Mouse (Mus musculus) bone marrow, adult 2 months (tissue): ENCODE measurements around the gene Rad51. TPM values are rescaled to one million over a fixed set of nuclear protein-coding genes. Genes with fewer than 3 reads are reported as not detected.
A peak's percentile ranks its signal among the peaks of the same experiment; 100 is the strongest.

Experiments used
- H3K27ac ChIP-seq: fragments of 200-500 bp; 2 replicates; pipeline ENCODE4 v1.5.1; 2012; ENCODE audit warnings: low read depth, mild to moderate bottlenecking, control low read depth, inconsistent platforms, low read length; ENCODE audit not compliant: control insufficient read depth, poor library complexity, insufficient read depth
- H3K4me1 ChIP-seq: fragments of 200-500 bp; 2 replicates; pipeline ENCODE4 v1.6.1; 2011; ENCODE audit warnings: low read length; ENCODE audit not compliant: control insufficient read depth, insufficient read depth
- H3K4me3 ChIP-seq: fragments of 200-500 bp; replicated peaks from 2 replicates; pipeline ENCODE3; 2011; ENCODE audit warnings: mild to moderate bottlenecking, low read depth, low read length, control low read depth; ENCODE audit not compliant: control insufficient read depth
- CTCF ChIP-seq: fragments of 200-500 bp; IDR thresholded peaks from 2 replicates; pipeline ENCODE4 v1.5.1; 2011; ENCODE audit warnings: low read length, control low read depth; ENCODE audit not compliant: control insufficient read depth, insufficient read depth
- POLR2A ChIP-seq: fragments of 200-500 bp; IDR thresholded peaks from 2 replicates; pipeline ENCODE4 v1.6.1; 2011; ENCODE audit warnings: low read depth, mild to moderate bottlenecking, control low read depth, low read length, borderline replicate concordance; ENCODE audit not compliant: control insufficient read depth
- WGBS: fragments of 180-500 bp; shearing (Covaris S2); methylation state at CpG from one replicate; pipeline ENCODE4 v1.1.7; 2018; 5-methylcytosine and 5-hydroxymethylcytosine counted together
- polyA plus RNA-seq: library from polyadenylated mRNA; stranded (reverse); fragments of >200 nt; gene quantifications from 2 replicates; pipeline ENCODE4 v1.2.4, GENCODE M21; 2011; ENCODE audit warnings: low replicate concordance; ENCODE audit not compliant: missing spikeins, insufficient read depth, insufficient read length

Rad51 gene
- polyA plus RNA-seq, 1 experiment = 32.4 TPM

DNA sequence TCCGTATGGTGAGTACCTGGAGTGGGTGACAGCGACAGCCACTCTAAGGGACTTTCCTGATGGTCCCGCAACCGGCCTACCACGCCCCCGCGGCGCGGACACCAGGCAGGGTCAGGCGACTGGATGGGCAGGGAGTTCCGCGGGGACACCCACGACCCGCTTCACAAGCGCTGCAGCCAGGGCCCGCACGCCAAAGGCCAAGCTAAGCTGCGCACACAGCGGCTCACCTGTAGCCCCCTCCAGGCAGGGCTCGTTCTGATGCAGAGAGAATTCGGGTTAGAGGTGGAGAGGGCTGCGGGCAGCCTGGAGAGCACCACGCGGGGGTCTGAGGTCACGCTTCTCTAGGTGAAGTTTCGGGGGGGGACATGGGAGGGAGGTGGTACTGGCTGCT is 55.3 kb downstream of the Rad51 start:
- Histone ChIP-seq H3K4me3 (peak overlapping the region; percentile 69), H3K27ac (no peak overlapping the region), H3K4me1 (peaks cover 4% of the 10 kb centered on the region; the same call in 1 of the 2 replicates)
- TF ChIP-seq POLR2A (no peak), CTCF (no peak)
- 10% methylated on average over 26 of the region's 26 CpGs for WGBS

DNA sequence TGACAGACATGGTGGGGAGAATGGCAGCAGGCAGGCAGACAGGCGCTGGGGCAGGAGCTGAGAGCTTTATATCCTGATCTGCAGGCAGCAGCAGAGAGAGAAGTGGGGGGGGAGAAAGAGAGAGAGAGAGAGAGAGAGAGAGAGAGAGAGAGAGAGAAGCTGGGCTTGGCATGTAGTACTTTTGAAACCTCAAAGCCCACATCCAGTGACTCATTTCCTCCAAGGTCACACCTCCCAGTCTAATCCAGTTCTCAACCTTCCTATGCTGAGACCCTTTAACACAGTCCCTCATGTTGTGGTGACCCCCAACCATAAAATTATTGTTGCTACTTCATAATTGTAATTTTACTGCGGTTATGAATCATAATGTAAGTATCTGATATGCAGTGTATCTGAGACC is 57.7 kb downstream of the Rad51 start:
- WGBS = 75% methylated on average over 2 of the region's 2 CpGs
- no peak overlapping the region for H3K27ac ChIP-seq
- TF ChIP-seq CTCF (no peak), POLR2A (no peak)
- no peak overlapping the region for H3K4me3 ChIP-seq
- peaks cover 4% of the 10 kb centered on the region; the same call in 1 of the 2 replicates for H3K4me1 ChIP-seq

GRCm38 (mm10) chr2:119171574-119171973 is 59.0 kb downstream of the Rad51 start:
- Histone ChIP-seq H3K4me1 (peaks cover 4% of the 10 kb centered on the region; the same call in 1 of the 2 replicates), H3K4me3 (no peak overlapping the region), H3K27ac (peak overlapping the region; percentile 23; the same call in 1 of the 2 replicates)
- WGBS = 80% methylated on average over 8 of the region's 8 CpGs
- no peak for TF ChIP-seq CTCF
- TF ChIP-seq POLR2A = no peak

- Histone ChIP-seq H3K27ac (no peak overlapping the region), H3K4me1 (peaks cover 4% of the 10 kb centered on the region; the same call in 1 of the 2 replicates), H3K4me3 (no peak overlapping the region)
- TF ChIP-seq CTCF = no peak
- TF ChIP-seq POLR2A = no peak
- WGBS = 79% methylated on average over 7 of the region's 7 CpGs
Observed at GRCm38 (mm10) chr2:119172446-119172845, 59.9 kb downstream of the Rad51 start.

DNA sequence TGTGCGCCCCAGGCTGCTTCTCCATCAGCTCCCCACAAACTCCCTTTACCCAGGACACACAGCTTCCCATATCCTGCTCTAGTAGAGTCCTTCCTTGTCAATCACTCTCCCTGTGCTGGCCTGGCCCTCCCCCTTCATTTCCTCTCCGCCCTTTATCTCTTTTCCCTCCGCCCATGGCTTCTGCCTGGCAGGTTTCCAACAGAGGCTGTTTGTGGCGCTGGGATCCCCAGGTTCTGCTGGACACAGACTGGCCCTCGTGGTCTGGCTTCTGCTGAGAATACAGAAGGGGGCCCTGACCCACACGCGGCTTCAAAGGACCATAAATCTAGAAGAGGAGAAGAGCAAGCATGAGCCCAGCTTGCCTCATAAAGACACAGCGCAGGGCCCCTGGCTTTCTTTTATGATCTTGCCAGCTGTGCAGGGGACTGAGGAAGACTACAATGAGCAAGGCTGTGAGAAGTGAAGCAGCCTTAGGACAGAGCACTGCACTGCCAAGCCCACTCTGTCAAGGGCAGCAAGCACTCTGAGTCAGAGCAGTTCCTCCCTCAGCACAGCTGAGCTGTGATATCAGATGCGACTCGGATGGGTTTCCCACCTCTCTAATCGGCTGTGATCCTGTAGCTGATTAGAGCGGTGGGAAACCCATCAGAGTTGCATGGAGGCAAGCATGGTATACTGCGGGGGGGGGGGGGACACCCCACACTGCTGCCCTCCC is 60.4 kb downstream of the Rad51 start:
- Histone ChIP-seq H3K27ac (no peak overlapping the region), H3K4me3 (no peak overlapping the region), H3K4me1 (peaks cover 4% of the 10 kb centered on the region; the same call in 1 of the 2 replicates)
- WGBS = 38% methylated on average over 13 of the region's 13 CpGs
- TF ChIP-seq CTCF (no peak), POLR2A (no peak)

DNA sequence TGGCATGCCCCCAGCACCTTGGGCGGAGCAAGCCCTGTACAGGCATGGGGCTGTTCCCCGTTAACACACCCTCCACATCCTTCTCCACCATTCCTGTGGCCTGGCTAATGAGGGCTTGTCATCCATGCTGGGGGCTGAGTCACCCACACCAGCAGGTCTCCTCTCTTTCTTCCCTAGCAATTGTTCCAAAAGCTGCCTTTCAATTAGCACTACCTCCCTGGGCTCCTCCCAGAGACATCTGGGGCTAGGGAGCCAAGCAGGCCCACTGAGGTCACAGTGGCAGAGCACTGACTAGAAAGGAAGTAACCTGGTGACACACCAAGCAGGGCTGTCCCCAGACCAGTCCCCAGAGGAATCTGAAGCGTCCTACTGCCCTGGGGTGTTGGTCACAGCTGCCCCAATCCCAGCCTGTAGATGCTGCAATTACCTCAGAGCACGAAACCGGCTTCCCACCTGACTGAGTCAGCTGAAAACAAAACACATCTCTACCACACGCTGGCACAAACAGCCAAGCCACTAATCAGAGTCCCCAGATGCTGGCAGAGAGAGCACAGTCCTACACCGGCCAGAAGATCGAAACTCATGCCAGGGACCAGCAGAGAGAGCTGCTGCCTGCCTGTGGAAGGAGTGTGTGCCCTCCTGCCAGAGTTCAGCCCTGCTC is 61.5 kb downstream of the Rad51 start, which contains the start of gene Gm14137:
Gm14137 (plus strand) TSS at position 519 of the 661 bp plus-strand sequence.
- H3K27ac ChIP-seq = no peak within 1 kb of the TSS; the same call in 1 of the 2 replicates
- H3K4me3 ChIP-seq = no peak within 1 kb of the TSS
- 60% methylated on average over 8 of the region's 8 CpGs for WGBS
- H3K4me1 ChIP-seq = peaks cover 4% of the 10 kb centered on the region; the same call in 1 of the 2 replicates
- TF ChIP-seq POLR2A (no peak), CTCF (no peak)

DNA sequence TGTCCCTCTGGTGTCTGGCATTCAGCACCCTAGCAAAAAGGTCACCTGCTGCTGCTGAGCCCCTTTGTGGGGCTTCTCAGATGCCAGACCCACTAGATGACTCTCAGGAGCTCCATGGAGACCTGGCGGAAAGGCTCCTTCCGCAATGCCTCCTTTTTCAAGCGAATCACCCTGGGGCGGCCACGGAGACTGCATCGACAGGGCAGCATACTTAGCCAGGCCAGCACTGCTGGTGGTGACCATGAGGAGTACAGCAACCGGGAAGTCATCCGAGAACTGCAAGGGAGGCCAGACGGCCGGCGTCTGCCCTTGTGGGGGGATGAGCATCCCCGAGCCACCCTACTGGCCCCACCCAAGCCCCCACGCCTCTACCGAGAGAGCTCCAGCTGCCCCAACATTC is 62.3 kb downstream of the Rad51 start:
- no peak overlapping the region for H3K4me3 ChIP-seq
- peaks cover 4% of the 10 kb centered on the region; the same call in 1 of the 2 replicates for H3K4me1 ChIP-seq
- H3K27ac ChIP-seq = no peak overlapping the region; the same call in 1 of the 2 replicates
- TF ChIP-seq CTCF = no peak
- no peak for TF ChIP-seq POLR2A
- WGBS = 91% methylated on average over 14 of the region's 14 CpGs

GRCm38 (mm10) chr2:119175614-119176013 is 63.0 kb downstream of the Rad51 start:
- peaks cover 4% of the 10 kb centered on the region; the same call in 1 of the 2 replicates for H3K4me1 ChIP-seq
- TF ChIP-seq CTCF = no peak
- no peak for TF ChIP-seq POLR2A
- no peak overlapping the region for H3K27ac ChIP-seq
- 70% methylated on average over 6 of the region's 6 CpGs for WGBS
- no peak overlapping the region for H3K4me3 ChIP-seq

GRCm38 (mm10) chr2:119176761-119177160 is 64.2 kb downstream of the Rad51 start:
- TF ChIP-seq CTCF (no peak), POLR2A (no peak)
- WGBS = 79% methylated on average over 3 of the region's 3 CpGs
- Histone ChIP-seq H3K4me1 (peaks cover 2% of the 10 kb centered on the region; the same call in 1 of the 2 replicates), H3K4me3 (no peak overlapping the region), H3K27ac (no peak overlapping the region)
